Mouse (Mus musculus) MEL (cell line): Measurements from ENCODE around the gene Gabbr1. TPM values are rescaled to one million over a fixed set of nuclear protein-coding genes. Genes with fewer than 3 reads are reported as not detected.

Experiments used
- DNase-seq: peaks from one replicate; pipeline ENCODE4 v3.0.0; 2011; ENCODE audit warnings: low read depth, low spot score
- H3K27ac ChIP-seq: 2 replicates; pipeline ENCODE4 v1.5.1; 2012; ENCODE audit warnings: low read depth, mild to moderate bottlenecking, control low read depth, low read length, moderate library complexity; ENCODE audit not compliant: control insufficient read depth
- H3K27me3 ChIP-seq, 2 experiments: fragments of 150-350 bp in 1 of 2; sonication (generic) in 1 of 2; 2 replicates each; pipeline ENCODE4 v1.6.1; 2012; ENCODE audit warnings: low read length in 2 of 2, mild to moderate bottlenecking in 2 of 2, improper control_type of control experiment in 1 of 2, moderate library complexity in 1 of 2; ENCODE audit not compliant: insufficient read depth in 2 of 2, control insufficient read depth in 1 of 2
- H3K36me3 ChIP-seq, 2 experiments: 2 replicates each; pipeline ENCODE4 v1.6.1; 2012 to 2014; ENCODE audit warnings: low read length in 2 of 2, improper control_type of control experiment in 1 of 2, inconsistent platforms in 1 of 2, mild to moderate bottlenecking in 1 of 2; ENCODE audit not compliant: insufficient read depth in 2 of 2, control insufficient read depth in 1 of 2
- H3K4me1 ChIP-seq, 2 experiments: fragments of 150-350 bp in 1 of 2; sonication (generic) in 1 of 2; 2 replicates each; pipeline ENCODE4 v1.6.1; 2012; ENCODE audit warnings: low read length in 2 of 2, improper control_type of control experiment in 1 of 2, mild to moderate bottlenecking in 1 of 2; ENCODE audit not compliant: insufficient read depth in 2 of 2, control insufficient read depth in 1 of 2
- H3K4me3 ChIP-seq, 2 experiments: fragments of 150-350 bp in 1 of 2; sonication (generic) in 1 of 2; 2 replicates each; pipeline ENCODE4 v1.5.1; 2012; ENCODE audit warnings: low read depth in 2 of 2, low read length in 2 of 2, mild to moderate bottlenecking in 2 of 2, moderate library complexity in 2 of 2, control low read depth in 1 of 2, improper control_type of control experiment in 1 of 2; ENCODE audit not compliant: control insufficient read depth in 1 of 2, insufficient read depth in 1 of 2
- H3K79me2 ChIP-seq: 2 replicates; pipeline ENCODE4 v1.6.1; 2012; ENCODE audit warnings: mild to moderate bottlenecking, low read length, moderate library complexity; ENCODE audit not compliant: control insufficient read depth, poor library complexity, insufficient read depth
- H3K9ac ChIP-seq: 2 replicates; pipeline ENCODE4 v1.6.1; 2012; ENCODE audit warnings: low read depth, mild to moderate bottlenecking, control low read depth, low read length, moderate library complexity; ENCODE audit not compliant: control insufficient read depth, poor library complexity, severe bottlenecking
- H3K9me3 ChIP-seq: fragments of 150-350 bp; sonication (generic); replicated peaks from 2 replicates; pipeline ENCODE4 v1.6.1; 2012; ENCODE audit warnings: mild to moderate bottlenecking, low read length, improper control_type of control experiment, moderate library complexity; ENCODE audit not compliant: insufficient read depth
- CHD2 ChIP-seq: IDR thresholded peaks from 2 replicates; pipeline ENCODE4 v1.6.1; 2011; ENCODE audit warnings: low read length, improper control_type of control experiment
- CTCF ChIP-seq, 3 experiments: IDR thresholded peaks in 2 of 3; conservative IDR thresholded peaks in 1 of 3; 2 replicates each; pipeline ENCODE4 v1.5.1; 2011 to 2012; ENCODE audit warnings: low read length in 3 of 3, low read depth in 2 of 3, mild to moderate bottlenecking in 2 of 3, improper control_type of control experiment in 1 of 3, inconsistent platforms in 1 of 3, mixed read lengths in 1 of 3, moderate library complexity in 1 of 3; ENCODE audit not compliant: control insufficient read depth in 1 of 3, insufficient read depth in 1 of 3, poor library complexity in 1 of 3, severe bottlenecking in 1 of 3
- MAZ ChIP-seq: IDR thresholded peaks from 2 replicates; pipeline ENCODE4 v1.6.1; 2012; ENCODE audit warnings: low read depth, mild to moderate bottlenecking, inconsistent platforms, low read length, improper control_type of control experiment
- MEF2A ChIP-seq: IDR thresholded peaks from 2 replicates; pipeline ENCODE4 v1.6.1; 2014; ENCODE audit warnings: low read depth, mild to moderate bottlenecking, inconsistent platforms, low read length, improper control_type of control experiment; ENCODE audit not compliant: poor library complexity, insufficient replicate concordance, severe bottlenecking; ENCODE audit errors: extremely low read depth
- MYB ChIP-seq: IDR thresholded peaks from 2 replicates; pipeline ENCODE4 v1.6.1; 2011; ENCODE audit warnings: mild to moderate bottlenecking, low read depth, low read length, improper control_type of control experiment
- POLR2AphosphoS2 ChIP-seq: IDR thresholded peaks from 2 replicates; pipeline ENCODE4 v1.6.1; 2011; ENCODE audit warnings: low read length, improper control_type of control experiment
- RAD21 ChIP-seq: IDR thresholded peaks from 2 replicates; pipeline ENCODE4 v1.6.1; 2011; ENCODE audit warnings: mild to moderate bottlenecking, low read depth, low read length, improper control_type of control experiment
- SIN3A ChIP-seq: IDR thresholded peaks from 2 replicates; pipeline ENCODE4 v1.6.1; 2012; ENCODE audit warnings: low read length, improper control_type of control experiment, inconsistent platforms
- TCF12 ChIP-seq: IDR thresholded peaks from 2 replicates; pipeline ENCODE4 v1.6.1; 2014; ENCODE audit warnings: low read depth, mild to moderate bottlenecking, inconsistent platforms, low read length, improper control_type of control experiment, moderate library complexity
- USF2 ChIP-seq, 2 experiments: IDR thresholded peaks; 2 replicates each; pipeline ENCODE4 v1.6.1; 2011 to 2012; ENCODE audit warnings: improper control_type of control experiment in 2 of 2, low read length in 2 of 2, borderline replicate concordance in 1 of 2, inconsistent platforms in 1 of 2, low read depth in 1 of 2, mild to moderate bottlenecking in 1 of 2; ENCODE audit not compliant: insufficient read depth in 1 of 2
- ZMIZ1 ChIP-seq: IDR thresholded peaks from 2 replicates; pipeline ENCODE4 v1.6.1; 2012; ENCODE audit warnings: low read depth, mild to moderate bottlenecking, inconsistent platforms, low read length, improper control_type of control experiment, moderate library complexity
- ZNF384 ChIP-seq: IDR thresholded peaks from 2 replicates; pipeline ENCODE4 v1.6.1; 2012; ENCODE audit warnings: low read depth, mild to moderate bottlenecking, inconsistent platforms, low read length, improper control_type of control experiment
- polyA plus RNA-seq, 2 experiments: library from polyadenylated mRNA; stranded (reverse) in 1 of 2; unstranded in 1 of 2; fragments of >175 nt in 1 of 2; fragments of >200 nt in 1 of 2; gene quantifications; 2 replicates each; pipeline versions ENCODE4 v1.2.1 to v1.2.4; 2012; ENCODE audit warnings: low replicate concordance in 2 of 2, low read depth in 1 of 2; ENCODE audit not compliant: insufficient read length in 2 of 2, insufficient read depth in 1 of 2, missing spikeins in 1 of 2
- total RNA-seq: library from RNA; depleted of rRNA; stranded (reverse); fragments of 300-350 nt; gene quantifications from 2 replicates; pipeline ENCODE4 v1.2.3, GENCODE M21; 2012

The Gabbr1 gene
- total and polyA plus RNA-seq, 3 experiments: 2.2 to 14.6 TPM; not detected in 1

DNA sequence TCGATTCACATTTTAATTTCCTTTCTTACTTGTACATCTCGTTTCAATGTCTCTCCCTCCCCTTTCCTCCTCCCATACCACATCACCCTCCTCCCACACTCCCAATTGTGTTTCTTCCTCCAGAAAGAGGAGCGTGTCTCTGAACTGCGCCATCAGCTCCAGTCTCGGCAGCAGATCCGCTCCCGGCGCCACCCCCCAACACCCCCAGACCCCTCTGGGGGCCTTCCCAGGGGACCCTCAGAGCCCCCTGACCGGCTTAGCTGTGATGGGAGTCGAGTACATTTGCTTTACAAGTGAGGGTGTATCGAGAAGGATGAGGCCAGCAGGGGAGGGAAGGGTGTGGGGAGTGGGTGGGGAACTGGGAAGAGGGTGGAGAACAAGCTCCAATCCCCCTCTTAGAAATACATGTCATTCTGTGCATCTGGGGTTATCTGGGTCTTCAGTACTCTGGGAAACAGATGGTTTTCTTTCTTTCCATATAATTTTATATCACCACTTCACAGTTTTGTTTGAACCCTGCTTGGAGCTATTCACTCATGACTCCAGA lies 27.0 kb downstream of the Gabbr1 start:
- Histone ChIP-seq H3K36me3 (no peaks in the 10 kb centered on the region), H3K9me3 (no peaks in the 10 kb centered on the region), H3K4me1 (no peaks in the 10 kb centered on the region), H3K27ac (no peak overlapping the region), H3K27me3 (no peaks in the 10 kb centered on the region), H3K9ac (no peak overlapping the region), H3K4me3 (no peak overlapping the region), H3K79me2 (no peaks in the 10 kb centered on the region)
- no peak for DNase-seq
- TF ChIP-seq CHD2 (no peak), TCF12 (no peak), POLR2AphosphoS2 (no peak), RAD21 (no peak)

DNA sequence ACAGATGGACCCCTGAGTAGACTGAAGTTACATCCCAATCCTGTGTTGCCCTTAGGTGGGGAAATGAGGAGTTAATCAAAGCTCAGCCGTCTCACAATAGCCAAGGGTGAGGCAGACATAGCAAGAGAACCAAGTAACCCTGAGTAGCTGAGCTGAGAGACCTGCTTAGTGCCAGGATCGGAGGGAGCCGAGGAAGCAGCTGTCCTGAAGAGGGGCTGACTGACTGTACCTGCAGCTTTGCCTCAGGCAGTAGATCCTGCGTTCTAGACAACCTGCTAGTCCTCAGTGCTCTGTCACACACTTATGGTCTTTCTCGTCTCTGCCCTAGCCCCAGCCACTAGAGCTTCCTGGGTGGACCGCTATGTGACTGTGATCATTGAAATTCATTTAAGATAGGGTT lies 29.4 kb downstream of the Gabbr1 start:
- no peak overlapping the region for H3K9ac ChIP-seq
- DNase-seq: no peak
- H3K9me3 ChIP-seq: no peaks in the 10 kb centered on the region
- H3K79me2 ChIP-seq: no peaks in the 10 kb centered on the region
- TF ChIP-seq CTCF (IDR thresholded peaks at IDR 0.05 in 2 of 3, conservative IDR thresholded peaks at IDR 0.05 in 1 of 3; ENCODE audit: control insufficient read depth in 1 of 3, insufficient read depth in 1 of 3, low read depth in 2 of 3, low read length in 3 of 3, poor library complexity in 1 of 3, severe bottlenecking in 1 of 3): no peak
- no peak for TF ChIP-seq ZNF384
- no peak for TF ChIP-seq SIN3A
- TF ChIP-seq MYB: no peak
- no peak for TF ChIP-seq USF2 (IDR thresholded peaks at IDR 0.05; ENCODE audit: borderline replicate concordance in 1 of 2, insufficient read depth in 1 of 2, low read depth in 1 of 2, low read length in 2 of 2)
- no peaks in the 10 kb centered on the region for H3K27me3 ChIP-seq
- no peak overlapping the region for H3K27ac ChIP-seq
- H3K36me3 ChIP-seq: no peaks in the 10 kb centered on the region
- H3K4me3 ChIP-seq: no peak overlapping the region
- H3K4me1 ChIP-seq: no peaks in the 10 kb centered on the region

DNA sequence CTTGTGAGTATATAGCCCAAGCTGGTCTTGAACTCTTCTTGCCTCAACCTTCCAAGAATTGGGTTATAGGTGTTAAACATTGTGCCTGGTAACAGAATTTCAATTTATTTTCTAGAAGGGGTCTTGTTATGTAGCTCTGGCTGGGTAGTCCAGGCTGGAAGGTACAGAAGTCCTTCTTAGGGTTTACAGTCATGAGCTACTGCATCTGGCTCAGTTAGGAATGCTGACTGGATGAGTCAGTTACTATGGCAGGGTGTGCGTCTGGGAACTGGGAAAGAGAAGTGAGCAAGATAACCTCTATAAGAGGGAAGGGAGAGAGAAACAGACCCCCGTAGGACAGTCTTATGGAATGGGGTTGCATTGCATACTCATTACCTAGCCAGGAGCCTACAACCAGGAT lies 30.0 kb downstream of the Gabbr1 start:
- no peak for DNase-seq
- Histone ChIP-seq H3K27me3 (no peaks in the 10 kb centered on the region), H3K36me3 (no peaks in the 10 kb centered on the region), H3K79me2 (no peaks in the 10 kb centered on the region), H3K27ac (no peak overlapping the region), H3K4me1 (no peaks in the 10 kb centered on the region), H3K4me3 (no peak overlapping the region), H3K9me3 (no peaks in the 10 kb centered on the region), H3K9ac (no peak overlapping the region)
- TF ChIP-seq MAZ: no peak
- TF ChIP-seq ZMIZ1: no peak
- TF ChIP-seq MEF2A: no peak
